Mouse (Mus musculus) kidney, adult 2 months (tissue): ENCODE results near the gene 1700003E16Rik.

Experiments
- CTCF ChIP-seq: fragments of 200-500 bp; conservative IDR thresholded peaks from 2 replicates; pipeline ENCODE4 v1.5.1; 2011; ENCODE audit warnings: low read depth, mild to moderate bottlenecking, control low read depth, low read length, moderate library complexity, mixed read lengths; ENCODE audit not compliant: insufficient read depth, insufficient read length
- POLR2A ChIP-seq: fragments of 200-500 bp; IDR thresholded peaks from one replicate; pipeline ENCODE4 v1.6.1; 2011; ENCODE audit warnings: low read depth, low read length, control low read depth

DNA sequence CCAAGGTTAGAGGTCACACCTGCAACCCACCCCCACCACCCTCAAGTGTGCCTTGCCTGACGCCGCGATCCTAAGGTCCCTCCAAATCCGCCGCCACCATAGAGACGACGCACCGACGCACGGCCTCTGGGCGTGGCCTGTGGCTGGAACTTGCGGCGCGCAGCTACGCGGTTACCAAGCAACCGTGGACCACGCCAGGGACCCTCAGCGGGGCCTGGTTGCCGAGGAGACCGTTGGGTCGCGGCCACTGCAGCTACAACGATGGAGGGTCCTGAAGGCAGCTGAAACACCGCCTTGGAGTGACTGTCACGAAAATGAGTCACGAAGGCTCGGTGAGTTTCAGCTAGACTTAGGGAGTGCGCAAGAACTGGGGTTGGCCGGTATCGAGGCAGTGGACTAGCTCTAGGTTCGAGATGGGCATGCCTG lies at the start of gene 1700003E16Rik, which contains the start of gene Wdr54:
- TF ChIP-seq CTCF (no peak), POLR2A (no peak)
